Mouse (Mus musculus) liver, postnatal 0 days (tissue): ENCODE results near the gene Pim3.

ENCODE experiments used
- CTCF ChIP-seq: sonication (generic); IDR thresholded peaks from 2 replicates; pipeline ENCODE4 v1.5.1; 2016; ENCODE audit warnings: antibody characterized with exemption, low read depth
- EP300 ChIP-seq: IDR thresholded peaks from 2 replicates; pipeline ENCODE4 v1.6.1; 2016; ENCODE audit warnings: antibody characterized with exemption, low read depth, mild to moderate bottlenecking

- no peak for TF ChIP-seq CTCF
- no peak for TF ChIP-seq EP300
These were observed 34.5 kb downstream of the Pim3 start for GRCm38 (mm10) chr15:88896341-88896980.
